Mouse (Mus musculus) spleen, postnatal 0 days (tissue): Measurements from ENCODE around the gene Cks2. TPM values are rescaled to one million over a fixed set of nuclear protein-coding genes. Genes with fewer than 3 reads are reported as not detected.

Source experiments
- polyA plus RNA-seq: library from polyadenylated mRNA; unstranded; fragments of >200 nt; fragmentation: Nextera tagmentation; extraction: Ambion mirVana; gene quantifications from 2 replicates; pipeline ENCODE4 v1.2.1, GENCODE M21; 2015

The Cks2 gene
- 406 and 480 TPM in 2 replicates for polyA plus RNA-seq

GRCm38 (mm10) chr13:51644829-51645789 lies at the start of gene Cks2:
Cks2 (plus strand) TSS chr13:51645232.

GRCm38 (mm10) chr13:51651408-51652064 lies 6.5 kb downstream of the Cks2 start, which contains the start of gene Secisbp2:
Secisbp2 (plus strand) TSS chr13:51651697.

Other genes with a start within 250 kb of the Cks2 start
- gene S1pr3, start 236.6 kb upstream of the Cks2 start, polyA plus RNA-seq = 0.89 and 1.2 TPM in 2 replicates
- 0.06 TPM in 1 of 2 replicates, not detected in the other for gene Shc3, start 75.8 kb upstream of the Cks2 start, polyA plus RNA-seq
- gene Secisbp2, start 6.5 kb downstream of the Cks2 start, polyA plus RNA-seq = 25.5 and 31.3 TPM in 2 replicates
- 11.5 and 13.5 TPM in 2 replicates for gene Sema4d, start 148.5 kb downstream of the Cks2 start, polyA plus RNA-seq
- 24.4 and 26.8 TPM in 2 replicates for gene Gadd45g, start 201.4 kb downstream of the Cks2 start, polyA plus RNA-seq